Mouse (Mus musculus): ENCODE data around the gene Zfp777. TPM values are rescaled to one million over a fixed set of nuclear protein-coding genes. Genes with fewer than 3 reads are reported as not detected.

Zfp777 gene
- polyA plus RNA-seq, 3 experiments from 2014 or later, result 4.1 to 6.5 (median 5.7) TPM

GRCm38 (mm10) chr6:48025905-48026660, 22.6 kb downstream of the Zfp777 start:
- ATAC-seq, result no peak

DNA sequence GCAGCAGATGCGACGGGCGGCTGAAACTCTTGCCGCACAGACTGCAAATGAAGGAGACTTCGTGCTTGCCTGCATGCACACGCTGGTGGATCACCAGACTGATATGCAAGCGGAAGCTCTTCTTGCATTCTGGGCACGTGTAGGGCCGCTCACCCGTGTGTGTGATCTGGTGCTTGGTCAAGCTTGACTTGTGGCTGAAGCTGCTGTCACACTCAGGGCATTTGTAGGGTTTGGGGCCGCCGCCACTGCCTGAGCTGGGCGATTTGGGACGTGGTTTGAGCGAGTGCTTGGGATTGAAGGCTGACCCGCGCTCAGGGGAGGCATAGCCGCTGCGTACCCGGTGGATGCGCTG, 23.7 kb downstream of the Zfp777 start:
- ATAC-seq, result no peak

GRCm38 (mm10) chr6:48024330-48024993, 24.2 kb downstream of the Zfp777 start:
- ATAC-seq, result no peak

DNA sequence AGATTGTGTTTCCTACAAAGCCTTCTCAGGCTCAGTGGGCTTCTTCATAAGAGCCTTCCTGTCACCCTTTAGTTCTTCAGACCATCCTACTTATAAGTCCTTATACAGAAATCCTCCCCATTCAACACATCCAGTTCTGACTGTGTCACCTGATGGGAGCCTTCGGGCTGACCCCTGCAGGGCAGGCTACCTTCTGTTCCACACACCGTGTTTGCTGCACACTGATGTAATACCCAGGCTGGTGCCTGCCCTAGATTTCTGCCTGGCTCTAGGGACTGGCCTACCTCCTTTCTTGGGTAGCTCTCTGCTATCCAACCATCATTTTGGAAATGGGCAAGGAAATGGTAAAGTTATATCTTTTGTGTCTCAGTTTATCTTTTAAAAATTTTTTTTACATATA, 26.0 kb downstream of the Zfp777 start:
- ATAC-seq, result no peak

DNA sequence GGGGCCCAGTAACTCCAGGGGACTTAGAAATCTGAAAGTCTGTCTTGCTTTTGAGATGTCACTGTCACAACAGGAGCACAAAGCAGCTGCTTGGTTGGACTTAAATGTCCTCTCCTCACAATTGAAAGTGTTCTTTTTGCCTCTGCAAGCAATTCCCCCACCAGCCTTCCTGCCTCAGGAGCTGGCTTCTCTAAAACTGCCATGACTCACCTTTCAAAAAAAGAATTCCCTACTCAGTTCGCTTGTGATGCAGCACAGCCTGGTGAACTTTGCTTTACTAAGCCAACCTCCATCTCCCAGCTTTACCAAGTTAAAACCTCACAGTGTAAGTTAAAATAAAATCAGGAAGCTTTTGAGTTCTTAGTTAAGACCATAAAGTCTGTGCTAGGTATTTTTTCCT, 27.0 kb downstream of the Zfp777 start:
- ATAC-seq, result no peak

- no peak for ATAC-seq
These were observed 28.7 kb downstream of the Zfp777 start for GRCm38 (mm10) chr6:48020006-48020405.

- ATAC-seq, result no peak
These were observed 31.9 kb downstream of the Zfp777 start for GRCm38 (mm10) chr6:48016841-48017240.

- ATAC-seq, result peak; percentile 56
These were observed 32.6 kb downstream of the Zfp777 start for GRCm38 (mm10) chr6:48016090-48016521.

DNA sequence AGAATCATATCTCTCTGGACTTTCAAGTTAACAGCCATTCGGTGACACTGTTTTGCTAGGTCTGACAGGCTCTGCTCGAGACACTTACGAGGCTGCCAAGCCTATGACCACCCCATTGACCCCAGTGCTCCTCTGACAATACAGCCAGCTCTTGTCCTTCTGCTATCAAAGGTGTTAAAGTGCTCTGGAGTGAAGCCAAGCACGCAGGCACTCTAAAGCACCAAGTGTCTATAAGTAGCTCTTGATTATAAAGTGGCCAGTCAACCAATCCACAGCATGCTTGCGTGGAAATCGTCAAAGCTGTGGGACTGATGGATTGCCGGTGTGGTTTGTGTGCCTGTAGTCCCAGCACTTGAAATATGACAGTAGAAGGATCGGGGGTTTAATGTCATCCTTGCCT, 38.0 kb downstream of the Zfp777 start:
- no peak for ATAC-seq

GRCm38 (mm10) chr6:47995661-47996060, 53.0 kb downstream of the Zfp777 start:
- ATAC-seq, result no peak

DNA sequence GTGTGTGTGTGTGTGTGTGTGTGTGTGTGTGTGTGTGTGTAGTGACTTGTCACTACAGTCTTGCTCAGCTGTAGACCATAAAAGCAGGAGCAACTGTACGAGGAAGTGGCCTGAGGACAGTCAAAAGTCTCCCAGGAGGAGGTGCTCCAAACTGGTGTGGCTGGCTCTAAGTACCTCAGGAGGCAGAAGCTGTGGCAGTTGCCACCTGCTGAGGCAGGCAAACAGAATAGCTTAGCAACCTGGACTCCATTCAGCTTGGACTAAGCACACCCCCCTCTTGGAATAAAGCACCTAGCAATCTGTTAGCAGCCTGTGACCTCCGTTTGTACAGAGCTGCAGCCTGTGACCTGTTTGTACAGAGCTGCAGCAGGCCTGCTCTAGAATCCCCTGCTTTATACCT, 64.8 kb downstream of the Zfp777 start:
- no peak for ATAC-seq

DNA sequence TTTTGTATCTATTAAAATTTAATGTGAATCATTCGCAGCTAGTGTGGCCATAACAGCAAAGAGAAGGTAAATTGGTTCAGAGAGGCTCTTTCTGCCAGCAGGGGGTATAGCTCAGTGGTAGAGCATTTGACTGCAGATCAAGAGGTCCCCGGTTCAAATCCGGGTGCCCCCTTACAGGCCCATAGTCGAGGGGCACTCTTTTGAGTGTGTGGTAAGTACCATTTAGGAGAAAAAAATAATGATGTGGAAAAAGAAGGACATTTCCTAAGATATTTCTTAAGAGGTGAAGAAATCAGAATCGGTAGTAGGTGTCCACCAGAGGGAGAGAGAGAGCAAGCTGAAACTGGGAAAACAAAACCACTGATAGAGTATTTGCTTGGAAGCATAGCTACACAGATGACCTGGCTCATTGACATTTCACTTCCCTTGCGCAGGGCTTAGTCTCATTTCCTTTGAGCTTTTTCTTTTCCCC, 69.8 kb downstream of the Zfp777 start:
- ATAC-seq, result peak; percentile 61

- no peak for ATAC-seq
These were observed 74.1 kb downstream of the Zfp777 start for GRCm38 (mm10) chr6:47974599-47974998.

Other genes with a start within 250 kb of the Zfp777 start
- 100 to 1,000 TPM; 141 to 180 (median 169) TPM for gene Pdia4, start 235.5 kb downstream of the Zfp777 start, polyA plus RNA-seq (2017; shearing (Covaris generic))
- gene Zfp786, start 218.0 kb downstream of the Zfp777 start, polyA plus RNA-seq (2017; shearing (Covaris generic)), result under 1 TPM in 2 of 3 experiments, not detected in 1; 0.11 to 0.34 TPM
- 10 to 100 TPM in 2 of 3 experiments, 1 to 10 TPM in 1; 7.2 to 16.0 (median 12.8) TPM for gene Zfp398, start 213.2 kb downstream of the Zfp777 start, polyA plus RNA-seq (2017; shearing (Covaris generic))
- gene Zfp282, start 171.7 kb downstream of the Zfp777 start, polyA plus RNA-seq (2017; shearing (Covaris generic)), result 1 to 10 TPM; 2.2 to 2.7 (median 2.6) TPM
- 10 to 100 TPM; 13.3 to 16.0 (median 13.6) TPM for gene Zfp212, start 128.4 kb downstream of the Zfp777 start, polyA plus RNA-seq (2017; shearing (Covaris generic))
- gene Zfp956, start 95.5 kb downstream of the Zfp777 start, polyA plus RNA-seq (2017; shearing (Covaris generic)), result 10 to 100 TPM; 14.0 to 31.5 (median 28.4) TPM
- 10 to 100 TPM in 1 of 3 experiments, 1 to 10 TPM in 2; 6.9 to 10.9 (median 7.4) TPM for gene Zfp746, start 37.7 kb upstream of the Zfp777 start, polyA plus RNA-seq (2017; shearing (Covaris generic))

Measured in inflammation-experienced regulatory T-cells, adult 6 months (primary cell).